Mouse (Mus musculus): ENCODE measurements at regions not wholly inside any gene's neighbourhood (a gene's known extent, or its start where the extent isn't known, plus 50 kb on each side); places are given as distances from the start of the nearest gene placed in this dataset.

DNA sequence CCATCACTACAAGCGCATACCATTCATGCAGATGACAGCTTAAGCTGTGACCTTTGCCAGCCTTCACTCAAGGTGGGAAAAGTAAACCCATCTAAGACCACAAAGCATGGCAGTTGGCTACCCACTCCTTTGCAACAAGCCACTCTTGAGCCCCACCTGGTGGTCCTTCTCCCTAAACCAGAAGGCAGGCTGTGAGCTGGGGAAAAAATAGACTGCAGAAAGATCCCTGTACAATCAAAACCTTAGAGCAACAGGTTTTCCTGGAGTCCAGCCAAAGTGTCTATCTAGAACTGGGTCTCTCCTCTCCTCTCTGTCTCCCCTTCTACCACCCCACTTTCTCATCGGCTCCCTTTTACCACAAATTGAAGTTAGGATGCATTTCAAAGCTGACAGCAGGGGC lies 407.2 kb downstream of the Pdcd6ip start:
- DNase-seq (ENCODE audit: low spot score) = peak; percentile 70

DNA sequence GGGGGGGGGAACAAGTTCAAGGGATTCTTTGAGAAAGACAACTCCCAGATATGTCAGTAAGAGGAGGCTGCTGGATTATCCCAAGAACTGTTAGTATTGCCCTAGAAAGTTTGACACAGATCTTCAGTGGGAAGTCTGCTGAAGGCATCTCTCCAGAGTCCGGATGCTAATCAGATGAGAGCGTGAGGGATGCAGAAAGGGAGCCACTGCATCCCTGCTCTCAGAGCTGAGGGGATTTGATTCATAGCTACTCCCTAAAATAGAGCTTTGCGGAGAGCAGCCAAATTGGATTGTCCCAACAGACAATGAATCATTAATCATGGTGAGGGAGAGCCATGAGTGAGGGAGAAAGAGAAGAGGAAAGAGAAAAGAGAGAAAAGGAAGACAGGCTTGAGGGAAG lies 408.2 kb downstream of the Pdcd6ip start:
- peak; percentile 20 for DNase-seq (ENCODE audit: low spot score)

DNA sequence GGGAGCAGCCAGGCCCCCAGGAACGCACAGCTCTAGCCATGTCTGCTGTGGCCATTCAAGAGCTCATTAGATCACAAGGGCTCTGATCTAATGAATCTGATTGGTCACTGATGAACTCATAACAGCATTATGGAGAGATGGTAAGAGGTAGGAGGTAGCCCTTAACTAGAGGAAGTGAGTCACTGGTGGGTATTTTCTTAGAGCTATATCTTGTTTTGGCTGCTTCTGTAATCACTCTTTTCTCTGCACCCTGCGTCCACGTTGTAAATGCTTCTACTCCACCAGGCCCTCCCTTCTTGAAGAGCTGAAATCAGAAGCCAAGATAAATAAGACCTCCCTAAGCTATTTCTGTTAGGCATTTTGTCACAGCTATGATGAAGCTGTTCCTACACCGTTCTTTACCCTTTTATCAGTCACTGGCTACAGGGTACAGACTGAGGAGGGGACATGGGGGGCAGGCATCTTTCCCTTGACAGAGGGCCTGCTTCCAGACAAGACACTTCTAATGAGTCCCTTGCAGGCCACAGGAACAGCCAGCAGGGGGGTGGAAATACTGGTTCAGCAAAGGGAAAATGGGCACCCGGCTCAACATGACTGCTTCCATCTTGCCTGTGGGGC lies 412.1 kb downstream of the Pdcd6ip start:
- DNase-seq (ENCODE audit: low spot score) = no peak

DNA sequence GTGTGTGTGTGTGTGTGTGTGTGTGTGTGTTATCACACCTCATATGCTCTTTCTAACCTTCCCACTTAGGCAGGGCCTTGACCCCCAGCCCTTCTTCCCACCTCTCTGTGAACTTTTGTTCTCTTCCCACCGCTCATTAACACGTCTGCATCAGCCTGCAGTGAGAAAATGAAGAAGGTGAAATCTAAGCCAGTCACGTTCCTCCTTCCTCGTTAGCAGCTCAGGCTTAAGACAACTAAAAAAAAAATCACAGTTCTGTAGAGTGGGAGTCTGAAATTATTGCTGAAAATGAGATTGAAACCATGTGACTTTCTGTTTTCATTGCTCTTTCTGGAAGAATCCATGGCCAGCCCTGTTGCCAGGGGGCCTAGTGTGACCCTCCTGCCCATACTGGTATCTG lies 420.7 kb downstream of the Pdcd6ip start:
- DNase-seq (ENCODE audit: low spot score) = no peak

DNA sequence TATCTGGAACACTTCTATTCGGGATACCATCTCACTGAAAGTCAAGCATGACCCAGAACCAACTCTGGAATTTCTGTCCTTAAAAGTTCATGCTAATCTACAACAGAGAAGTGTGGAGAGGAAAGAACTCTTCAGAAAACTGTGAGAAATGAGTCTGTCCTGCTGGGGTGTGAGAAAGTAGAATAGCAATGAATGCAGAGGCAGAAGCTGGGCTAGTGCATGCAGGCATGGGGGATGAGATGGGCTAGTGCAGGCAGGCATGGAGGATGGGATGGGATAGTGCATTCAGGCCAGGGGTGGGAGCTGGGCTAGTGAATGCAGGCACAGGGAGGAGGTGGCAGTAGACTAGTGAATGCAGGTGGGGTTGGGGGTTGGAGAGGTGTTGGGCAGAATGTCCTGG lies 424.8 kb downstream of the Pdcd6ip start:
- DNase-seq (ENCODE audit: low spot score) = no peak

DNA sequence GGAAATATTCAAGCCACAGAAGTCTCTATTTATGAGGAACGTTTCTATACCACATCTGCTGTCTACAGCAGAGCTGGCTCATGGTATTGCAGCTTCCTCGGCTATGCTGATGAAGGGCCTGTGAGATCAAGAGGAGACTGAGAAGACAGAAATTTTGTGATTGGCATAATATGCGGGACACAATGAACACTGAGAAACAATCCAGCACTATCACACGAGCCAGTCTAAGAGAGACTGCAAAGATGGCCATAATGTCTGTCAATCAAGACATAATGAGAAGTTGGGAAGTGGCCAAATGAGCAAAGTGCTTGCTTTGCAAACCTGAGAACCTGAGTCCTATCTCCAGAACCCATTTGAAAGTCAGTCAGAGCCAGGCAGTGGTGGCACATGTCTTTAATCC lies 437.5 kb downstream of the Pdcd6ip start:
- DNase-seq (ENCODE audit: low spot score) = no peak

DNA sequence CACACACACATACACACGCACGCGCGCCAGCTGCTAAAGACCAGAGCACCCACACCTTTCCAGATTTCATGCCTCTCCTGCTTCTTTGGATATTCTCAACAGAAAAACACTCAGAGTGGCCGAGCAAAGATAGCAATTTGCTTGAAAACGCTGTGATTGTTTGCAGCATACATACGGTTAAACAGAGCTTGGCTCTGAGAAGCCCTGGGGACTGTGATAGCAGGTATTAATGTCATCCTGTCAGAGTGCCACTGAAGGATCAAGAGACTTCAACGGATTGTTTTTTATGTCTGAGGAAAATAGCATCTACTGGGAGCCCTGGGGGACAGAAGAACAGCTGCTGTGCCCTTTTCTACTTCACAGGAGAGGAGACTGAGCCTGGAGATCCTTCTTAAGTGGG lies 440.4 kb downstream of the Pdcd6ip start:
- DNase-seq (ENCODE audit: low spot score) = no peak

DNA sequence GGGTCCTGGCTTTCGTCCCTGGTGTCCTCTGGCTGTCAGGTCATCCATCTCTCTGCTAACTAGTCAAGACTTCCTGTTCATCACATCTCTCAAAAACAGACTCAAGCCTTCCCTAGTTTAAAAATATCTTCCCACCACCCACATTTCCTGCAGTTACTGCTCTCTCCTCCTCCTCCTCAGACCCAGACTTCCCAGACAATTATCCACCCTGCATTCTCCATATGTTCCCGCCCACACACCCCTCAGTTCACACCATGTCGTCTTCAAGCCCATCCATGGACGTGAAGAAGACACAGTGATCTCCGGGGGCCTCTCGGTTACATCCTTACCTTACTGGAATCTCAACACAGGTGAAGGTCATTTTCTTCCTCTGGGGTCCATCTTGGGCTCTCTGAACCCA lies 444.4 kb downstream of the Pdcd6ip start:
- peak; percentile 39 for DNase-seq (ENCODE audit: low spot score)

DNA sequence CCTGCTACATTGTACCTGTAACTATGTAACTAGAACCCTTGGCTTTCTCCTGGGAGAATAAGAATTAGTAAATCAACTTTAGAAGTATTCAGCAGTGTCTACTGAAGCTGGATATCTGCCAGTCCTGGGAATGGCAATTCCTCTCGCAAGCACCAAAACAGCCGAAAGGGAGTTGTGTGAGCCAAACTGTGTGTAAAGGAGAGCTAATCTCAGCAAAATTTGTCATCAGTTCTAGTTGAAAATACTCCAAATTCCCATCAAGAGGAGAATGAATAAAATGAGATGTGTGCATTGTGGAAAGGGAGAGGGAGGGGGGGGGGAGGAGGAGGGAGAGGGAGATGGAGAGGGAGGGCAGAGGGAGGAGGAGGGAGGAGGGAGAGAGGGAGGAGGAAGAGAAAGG lies 447.8 kb downstream of the Pdcd6ip start:
- DNase-seq (ENCODE audit: low spot score) = no peak

DNA sequence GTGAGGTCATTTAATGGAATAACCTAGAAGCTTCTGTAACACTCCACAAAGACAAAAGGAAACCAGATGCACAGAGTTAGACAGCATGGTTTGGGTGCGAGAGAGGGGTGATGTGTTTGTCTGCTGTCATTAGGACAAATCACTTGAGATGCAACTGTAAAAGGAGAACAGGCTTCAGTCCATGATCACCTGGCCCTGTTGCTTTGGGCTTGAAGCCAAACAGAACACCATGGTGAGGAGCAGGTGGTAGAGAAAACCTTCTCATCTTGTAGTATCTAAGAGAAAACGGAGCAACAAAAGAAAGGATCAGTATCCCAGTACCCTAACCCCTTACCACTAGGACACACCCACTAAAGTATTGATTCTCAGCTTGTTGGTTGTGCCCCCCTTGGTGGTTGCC lies 449.5 kb downstream of the Pdcd6ip start:
- no peak for DNase-seq (ENCODE audit: low spot score)

DNA sequence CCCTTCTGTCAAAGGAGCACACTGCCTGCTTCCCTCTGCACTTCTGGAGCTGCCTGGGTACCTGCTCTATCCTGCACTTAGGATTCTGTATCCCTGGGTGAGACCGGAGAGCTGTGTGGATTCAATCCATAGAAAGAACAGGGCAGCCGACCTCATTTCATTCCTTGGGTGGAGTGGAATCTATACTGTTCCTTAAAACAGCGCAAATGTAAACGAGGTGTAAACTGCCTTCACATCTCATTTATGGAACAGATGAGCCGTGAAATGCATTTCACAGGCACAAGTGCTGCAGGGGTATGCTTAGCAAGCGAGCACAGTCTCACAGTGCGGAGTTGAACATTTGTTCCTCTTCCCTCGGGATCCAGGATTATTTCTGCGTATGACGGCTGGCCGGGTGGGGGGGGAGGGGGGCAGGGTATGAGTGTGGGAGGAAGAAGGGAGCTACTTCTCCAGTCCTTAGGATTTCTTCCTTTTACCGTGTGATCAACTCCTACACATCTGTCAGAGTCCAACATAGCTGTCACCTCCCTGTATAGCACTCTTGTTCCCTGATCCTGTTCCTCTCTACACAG lies 459.3 kb downstream of the Pdcd6ip start:
- peak; percentile 39 for DNase-seq (ENCODE audit: low spot score)

DNA sequence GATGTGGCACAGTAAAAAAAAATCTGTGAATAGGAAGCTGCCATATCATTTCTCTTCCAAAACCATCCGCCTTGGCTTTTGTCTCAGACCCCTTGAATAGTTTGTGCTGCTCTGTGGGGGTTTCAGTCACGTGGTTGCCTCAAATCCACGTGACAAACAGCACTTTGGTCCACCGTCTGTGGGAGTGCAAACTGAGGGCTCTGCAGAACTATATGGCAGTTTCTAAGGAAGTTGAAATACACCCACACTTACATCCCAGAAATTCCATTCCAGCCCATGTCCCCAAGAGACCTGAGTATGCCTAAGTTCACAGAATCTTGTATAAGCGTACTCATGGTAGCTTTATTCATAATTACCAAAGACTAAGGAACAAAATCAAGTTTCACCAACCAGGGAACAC lies 460.1 kb downstream of the Pdcd6ip start:
- no peak for DNase-seq (ENCODE audit: low spot score)

DNA sequence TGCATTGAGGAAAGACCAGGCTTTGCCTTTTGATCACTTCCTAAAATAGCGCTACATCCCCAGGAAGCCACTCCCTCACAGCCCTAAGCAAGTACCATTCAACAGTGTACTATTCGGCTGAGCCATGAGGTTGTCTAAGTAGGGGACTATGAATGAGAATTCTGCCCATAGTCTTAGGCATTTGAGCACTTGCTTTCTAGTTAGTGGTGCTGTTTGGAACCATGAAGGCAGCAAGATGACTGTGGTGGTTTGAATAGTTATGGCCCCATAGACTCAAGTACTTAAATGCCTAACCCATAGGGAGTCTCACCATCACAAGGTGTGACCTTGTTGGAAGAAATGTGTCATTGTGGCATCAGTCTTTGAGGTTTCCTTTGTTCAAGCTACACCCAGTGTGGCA lies 464.2 kb downstream of the Pdcd6ip start:
- DNase-seq (ENCODE audit: low spot score) = no peak

DNA sequence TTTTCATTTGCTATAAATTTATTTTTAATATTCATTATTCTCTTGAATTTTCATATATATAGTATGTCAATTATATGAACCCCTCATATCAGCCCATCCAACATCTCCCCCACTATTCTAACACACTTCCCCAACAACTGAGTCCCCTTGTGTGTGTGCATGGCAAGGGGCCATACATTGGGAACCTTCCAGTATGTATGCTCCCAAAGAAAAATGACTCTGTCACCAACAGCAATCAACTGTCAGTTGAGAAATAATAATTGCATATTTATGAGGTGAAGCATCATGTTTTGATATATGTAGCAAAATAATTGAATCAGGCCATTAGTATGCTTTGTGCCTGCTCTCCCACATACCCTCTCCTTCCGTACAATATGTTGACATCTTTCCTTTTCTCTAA lies 474.7 kb downstream of the Pdcd6ip start:
- no peak for DNase-seq (ENCODE audit: low spot score)

DNA sequence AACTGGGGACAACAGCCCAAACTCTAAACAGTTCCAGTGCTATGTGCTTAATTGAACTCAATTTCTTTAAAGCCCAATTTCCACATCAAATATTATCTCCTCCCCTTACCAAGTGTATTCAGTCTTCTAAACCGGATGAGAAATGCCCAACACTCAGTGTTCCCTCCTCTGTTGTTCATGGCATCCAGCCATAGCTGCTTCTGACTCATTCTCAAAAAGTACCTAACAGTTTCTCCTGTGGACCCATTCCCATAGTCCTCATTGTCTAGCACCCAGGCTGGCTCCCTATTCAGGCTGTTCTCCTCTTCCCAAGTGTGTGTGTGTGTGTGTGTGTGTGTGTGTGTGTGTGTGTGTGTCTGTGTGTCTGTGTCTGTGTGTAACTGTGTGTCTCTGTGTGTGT lies 478.7 kb downstream of the Pdcd6ip start:
- DNase-seq (ENCODE audit: low spot score) = no peak

DNA sequence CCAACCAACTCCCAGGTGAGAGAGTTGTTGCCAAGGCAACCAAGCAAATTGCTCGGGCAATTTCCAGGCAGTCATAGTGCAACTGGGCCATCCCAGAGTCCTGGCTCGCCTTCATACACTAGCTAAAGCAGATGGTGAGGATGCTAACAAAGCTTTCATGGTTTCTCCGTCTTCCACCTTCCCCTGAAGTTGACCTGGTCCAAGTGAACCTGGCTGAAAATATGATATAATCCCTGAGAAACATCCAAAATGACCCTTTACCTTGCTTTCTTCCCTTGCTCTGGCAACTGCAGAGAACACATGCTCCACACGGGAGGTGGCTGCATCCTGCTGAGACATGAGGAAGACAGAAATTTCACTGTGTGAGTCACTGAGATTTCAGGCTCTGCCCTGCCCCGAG lies 494.1 kb downstream of the Pdcd6ip start:
- DNase-seq (ENCODE audit: low spot score) = no peak

DNA sequence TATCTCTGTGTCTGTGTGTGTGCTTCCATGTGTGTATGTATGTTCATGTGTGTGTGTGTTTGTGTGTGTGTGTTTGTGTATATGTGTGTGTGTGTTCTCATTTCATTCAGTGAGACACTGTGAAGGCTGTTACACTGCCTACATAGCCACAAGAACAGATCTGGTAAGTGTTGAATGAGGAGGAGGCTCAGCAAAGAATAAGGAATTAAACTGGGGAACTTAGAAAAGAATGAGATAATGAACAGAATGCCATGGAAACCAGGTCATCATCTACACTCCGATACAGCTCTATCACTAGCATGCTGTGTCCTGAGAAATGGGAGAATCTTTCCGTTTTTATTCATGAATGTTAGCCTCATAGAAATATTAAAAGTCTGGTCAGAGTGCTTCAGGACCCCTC lies 495.7 kb downstream of the Pdcd6ip start:
- DNase-seq (ENCODE audit: low spot score) = no peak

DNA sequence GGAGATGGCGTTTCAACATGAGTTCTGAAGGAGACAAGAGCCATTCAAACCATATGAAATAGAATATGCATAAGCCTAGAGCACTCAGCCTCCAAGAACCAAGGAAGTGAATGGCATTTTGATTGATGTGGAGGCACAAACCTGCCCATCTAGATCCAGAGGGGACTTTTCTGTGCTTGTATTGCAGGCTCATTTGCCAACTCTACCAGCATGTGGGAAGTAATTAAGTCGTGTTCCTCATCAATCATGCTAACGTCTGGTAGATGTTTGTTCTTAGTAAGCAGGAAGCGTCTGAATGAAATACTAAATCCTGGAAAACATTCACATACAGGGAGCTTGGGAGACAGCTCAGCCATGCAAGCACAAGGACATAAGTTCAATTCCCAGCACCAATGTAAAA lies 499.9 kb downstream of the Pdcd6ip start:
- DNase-seq (ENCODE audit: low spot score) = no peak

DNA sequence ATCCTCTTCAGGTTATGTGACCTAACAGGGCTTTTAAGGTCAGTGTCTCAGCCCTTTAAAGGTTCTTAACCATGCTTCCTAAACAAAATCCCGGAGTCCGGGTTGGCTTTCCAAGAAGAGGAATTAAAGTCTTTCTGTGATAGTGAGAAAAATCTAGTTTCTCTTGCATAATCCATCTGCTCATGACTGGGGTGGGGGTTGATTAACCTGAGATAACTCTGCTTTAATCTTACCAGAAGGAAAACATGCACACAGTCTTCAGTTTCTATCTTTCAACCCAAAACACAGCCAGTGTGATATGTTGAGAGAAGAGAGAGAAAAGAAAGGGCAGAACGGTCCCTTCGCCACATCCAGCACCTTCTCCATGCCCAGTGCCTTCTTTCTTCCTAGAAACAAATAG lies 508.8 kb downstream of the Pdcd6ip start:
- no peak for DNase-seq (ENCODE audit: low spot score)

DNA sequence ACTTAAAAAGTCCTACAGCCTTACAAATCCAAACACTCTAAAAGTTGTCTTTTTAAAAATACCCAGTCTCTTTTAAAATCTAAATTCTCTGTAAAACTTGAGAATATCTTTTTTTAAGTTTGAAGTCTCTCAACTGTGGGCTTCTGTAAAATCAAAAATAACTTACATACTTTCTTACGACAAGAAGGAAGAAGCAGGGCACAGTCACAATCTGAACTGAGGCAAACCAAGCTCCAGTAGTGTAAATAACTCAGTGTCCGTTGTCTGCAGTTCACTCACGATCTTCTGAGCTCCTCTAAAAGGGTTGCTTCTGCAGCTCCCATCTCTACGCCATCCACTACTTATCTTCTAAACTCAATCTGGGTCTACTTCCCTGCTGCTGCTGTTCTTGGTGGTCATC lies 512.5 kb downstream of the Pdcd6ip start:
- DNase-seq (ENCODE audit: low spot score) = no peak

DNA sequence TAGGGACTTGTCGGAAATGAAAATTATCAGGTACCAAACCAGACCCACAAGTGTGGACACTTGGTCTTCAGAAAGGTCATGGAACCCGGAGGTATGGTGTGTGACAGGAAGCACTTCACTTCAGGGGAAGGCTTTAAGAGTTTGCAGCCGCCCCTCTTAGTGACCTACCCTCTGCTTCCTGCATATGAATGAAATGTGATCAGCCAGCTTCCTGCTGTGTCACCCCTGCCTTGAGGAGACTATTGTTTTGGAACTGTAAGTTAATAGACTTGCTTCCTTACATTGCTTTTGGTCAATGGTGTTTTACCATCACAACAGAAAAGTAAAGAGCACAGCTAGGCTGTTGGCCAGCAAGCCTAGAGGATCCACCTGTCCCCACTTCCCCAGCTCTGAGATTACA lies 515.3 kb downstream of the Pdcd6ip start:
- DNase-seq (ENCODE audit: low spot score) = no peak

DNA sequence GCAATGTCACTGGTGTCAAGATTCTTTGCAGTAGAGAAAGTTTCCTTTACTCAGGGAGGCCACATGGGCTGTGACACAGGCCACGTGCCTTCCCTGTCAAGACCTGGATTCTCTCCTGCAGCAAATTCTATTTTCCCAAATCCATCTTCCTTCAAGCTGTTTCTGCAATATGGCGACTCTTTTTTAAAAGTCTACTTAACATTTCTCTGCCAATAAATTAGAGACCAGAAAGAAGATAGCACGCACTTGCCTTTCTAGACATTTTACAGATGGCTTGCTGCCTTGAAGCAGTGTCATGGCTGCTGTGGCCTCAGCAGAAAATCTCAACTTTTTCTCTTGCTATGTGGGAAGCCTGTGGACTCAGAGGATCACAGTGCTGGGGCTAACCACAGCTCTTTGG lies 516.9 kb downstream of the Pdcd6ip start:
- peak; percentile 12 for DNase-seq (ENCODE audit: low spot score)

DNA sequence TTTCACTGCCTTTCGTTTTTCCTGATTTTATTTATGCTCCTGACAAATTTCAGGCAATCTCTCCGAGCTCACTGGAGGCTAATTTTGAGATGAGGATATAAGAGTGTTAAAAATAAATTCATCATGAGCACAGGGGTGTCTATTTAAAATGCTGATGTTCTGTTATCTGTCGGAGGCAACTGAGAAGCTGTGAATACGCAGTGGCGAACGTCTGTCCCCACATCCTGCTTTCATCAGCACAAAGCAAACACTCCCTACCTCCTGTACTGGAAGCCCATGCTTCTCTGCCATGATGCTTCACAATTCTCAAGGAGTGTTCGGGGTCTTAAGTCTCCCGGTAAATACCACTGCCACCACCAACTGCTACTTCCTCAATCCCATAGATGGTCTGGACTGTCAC lies 526.9 kb downstream of the Pdcd6ip start:
- no peak for DNase-seq (ENCODE audit: low spot score)

DNA sequence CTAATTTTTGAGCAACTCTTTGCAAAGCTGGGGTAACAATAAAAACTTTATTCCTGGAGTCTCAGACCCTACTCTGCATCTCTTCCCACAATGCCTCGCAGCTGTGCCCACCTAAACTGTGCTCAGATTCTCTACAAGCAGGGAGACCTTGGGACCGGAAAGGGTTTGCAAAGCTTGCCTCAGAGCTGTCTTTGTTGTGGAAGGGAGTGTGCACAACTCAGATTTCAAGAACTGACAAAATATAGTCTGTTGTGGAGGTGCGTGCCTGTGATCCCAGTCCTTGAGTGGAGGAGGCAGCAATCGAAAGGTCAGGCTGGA lies 530.2 kb downstream of the Pdcd6ip start:
- DNase-seq (ENCODE audit: low spot score) = no peak
